Mouse (Mus musculus) testis, adult 2 months (tissue): ENCODE measurements around the gene Kiss1r.

Experiments
- CTCF ChIP-seq: fragments of 200-500 bp; IDR thresholded peaks from 2 replicates; pipeline ENCODE4 v1.5.1; 2012; ENCODE audit warnings: low read depth, mild to moderate bottlenecking, inconsistent platforms, low read length, moderate library complexity; ENCODE audit not compliant: control insufficient read depth, insufficient read depth, insufficient replicate concordance
- POLR2A ChIP-seq: fragments of 200-500 bp; IDR thresholded peaks from 2 replicates; pipeline ENCODE4 v1.6.1; 2012; ENCODE audit warnings: low read depth, mild to moderate bottlenecking, inconsistent platforms, low read length, moderate library complexity; ENCODE audit not compliant: control insufficient read depth

- TF ChIP-seq CTCF = no peak
- TF ChIP-seq POLR2A = 0 out of 2 replicates have a peak, but pooled peaks have one; percentile 55
These were observed 13.4 kb downstream of the Kiss1r start for GRCm38 (mm10) chr10:79929967-79930825.
